Mouse (Mus musculus) brain, adult 2 months (tissue): ENCODE measurements around the gene Dab1.

Source experiments
- DNase-seq: peaks from one replicate; pipeline ENCODE4 v3.0.0; 2011; ENCODE audit warnings: low read depth, low spot score

The Dab1 gene

DNA sequence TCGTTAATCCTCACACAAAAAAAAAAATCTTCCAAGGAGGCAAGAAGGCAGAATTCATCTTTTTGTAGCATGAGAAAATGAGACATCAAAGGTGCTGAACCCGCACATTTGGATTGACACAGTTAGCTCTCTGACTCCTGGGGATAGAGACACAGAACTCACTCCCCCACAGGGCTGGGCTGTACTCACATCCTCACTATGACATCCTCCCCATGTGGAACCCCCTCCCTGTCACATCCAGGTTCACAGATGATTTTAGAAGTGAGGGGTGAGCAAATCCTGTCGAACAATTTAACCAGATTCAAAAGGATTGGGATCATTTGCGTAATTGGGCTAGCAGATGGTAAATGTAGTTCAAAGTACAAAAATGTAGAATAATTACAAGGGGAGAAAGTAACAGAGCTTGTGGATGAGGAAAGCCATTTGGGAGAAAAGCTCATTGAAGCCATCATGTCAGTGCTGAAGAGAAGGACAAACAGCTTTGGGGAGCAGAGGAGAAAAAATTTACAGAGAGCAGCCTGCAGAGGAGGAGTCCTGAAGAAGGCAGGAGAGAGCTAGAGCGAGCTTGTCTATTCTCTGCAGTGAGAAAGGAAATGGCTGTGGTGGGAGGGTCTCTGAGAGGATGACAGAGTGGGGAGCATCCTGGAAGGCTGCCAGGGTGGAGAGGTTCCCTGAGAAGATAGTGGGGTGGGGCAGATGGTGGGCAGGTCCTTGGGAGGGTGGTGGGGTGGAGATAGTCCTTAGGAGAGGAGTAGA lies 890.2 kb downstream of the Dab1 start:
- peak; percentile 56 for DNase-seq

DNA sequence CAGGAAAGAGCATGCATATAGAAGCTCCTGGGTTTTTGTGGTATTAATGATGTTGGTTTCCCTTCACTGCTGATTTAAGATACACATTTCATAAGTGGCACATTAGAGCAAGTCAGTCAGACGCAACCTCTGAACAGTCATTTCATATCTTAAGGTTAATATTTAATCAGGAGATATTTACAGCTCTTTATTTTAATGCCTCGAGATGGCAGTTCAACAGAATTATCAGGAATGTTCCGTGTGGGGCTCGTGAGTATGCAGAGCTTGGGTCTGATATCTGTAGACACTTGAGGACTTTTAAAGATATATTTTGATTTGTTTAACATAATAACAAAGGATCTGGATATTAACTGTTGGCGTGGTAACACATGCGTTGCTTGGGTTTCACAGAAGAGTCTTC lies 892.7 kb downstream of the Dab1 start:
- DNase-seq, result no peak

DNA sequence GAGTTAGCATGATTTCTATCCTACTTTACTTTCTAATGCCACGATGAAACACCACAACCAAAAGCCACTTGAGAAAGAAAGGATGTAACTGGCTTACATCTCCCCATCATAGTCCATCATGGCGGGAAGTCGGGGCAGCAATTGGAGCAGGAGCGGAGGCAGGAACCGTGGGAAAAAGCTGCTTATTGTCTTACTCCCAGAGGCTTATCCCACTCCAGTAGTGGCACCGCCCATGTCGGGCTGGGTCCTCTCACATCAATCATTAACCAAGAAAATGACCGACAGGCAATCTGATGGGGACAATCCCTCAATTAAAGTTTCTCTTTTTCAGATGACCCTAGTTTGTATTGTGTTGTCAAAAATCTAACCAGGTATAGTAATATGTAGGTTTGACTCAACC lies 893.4 kb downstream of the Dab1 start:
- no peak for DNase-seq

DNA sequence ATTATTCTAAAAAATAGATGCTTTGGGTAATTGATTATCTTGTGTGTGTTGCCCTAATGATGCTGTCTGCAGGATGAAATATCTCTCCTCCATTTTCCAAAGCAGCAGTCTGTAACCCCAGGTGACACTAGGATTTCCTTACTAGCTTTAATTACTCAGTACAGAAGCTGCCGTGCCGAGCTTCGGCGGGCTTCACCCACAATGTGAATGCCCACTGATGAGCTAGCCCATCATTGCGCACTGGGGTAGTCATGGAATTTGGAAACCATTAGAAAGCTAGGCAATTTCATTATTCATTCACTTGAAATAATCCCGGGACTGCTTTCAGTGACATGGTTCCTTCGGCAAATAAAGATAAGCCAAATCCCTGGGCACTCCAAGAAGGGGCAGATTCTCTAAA lies 894.5 kb downstream of the Dab1 start:
- DNase-seq, result no peak

DNA sequence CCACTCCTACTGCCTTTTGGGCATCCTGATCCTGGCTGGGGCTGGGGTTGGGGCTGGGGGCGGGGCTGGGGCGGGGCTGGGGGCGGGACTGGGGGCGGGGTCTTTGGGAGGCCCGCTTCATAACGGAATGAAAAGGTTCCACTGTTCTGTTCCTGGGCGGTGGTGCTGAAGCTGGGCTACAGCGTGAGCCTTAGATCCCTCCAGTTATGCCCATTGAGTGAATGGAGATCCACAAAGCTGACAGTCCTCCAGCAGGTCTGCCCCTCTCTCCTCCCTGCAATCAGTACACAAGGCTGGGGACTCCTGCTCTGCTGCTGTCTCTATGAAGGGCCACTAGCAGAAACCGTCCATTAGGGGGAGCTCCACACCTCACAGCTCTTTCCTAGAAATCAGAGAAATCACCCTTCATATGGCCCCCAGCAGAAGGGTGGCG lies 895.4 kb downstream of the Dab1 start:
- peak; percentile 86 for DNase-seq

DNA sequence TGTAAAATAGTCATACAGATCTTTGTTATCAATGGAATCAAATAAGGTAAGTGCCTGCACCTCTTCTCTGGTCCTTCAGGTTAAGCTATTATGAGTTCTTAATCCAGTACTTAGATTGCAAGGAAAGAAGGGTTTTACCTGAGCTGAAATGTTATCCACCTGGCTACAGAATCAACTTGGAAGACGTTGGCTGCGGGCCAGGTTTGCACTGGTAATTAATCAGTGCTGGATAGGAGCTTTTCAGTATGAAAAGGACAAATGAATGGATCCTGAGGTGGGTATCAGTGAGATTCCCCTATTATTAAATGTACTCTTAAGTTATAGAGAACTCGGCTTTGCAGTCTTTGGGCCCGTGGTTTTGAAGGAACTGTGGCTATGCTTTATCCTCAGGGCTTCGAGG lies 896.5 kb downstream of the Dab1 start:
- no peak for DNase-seq

DNA sequence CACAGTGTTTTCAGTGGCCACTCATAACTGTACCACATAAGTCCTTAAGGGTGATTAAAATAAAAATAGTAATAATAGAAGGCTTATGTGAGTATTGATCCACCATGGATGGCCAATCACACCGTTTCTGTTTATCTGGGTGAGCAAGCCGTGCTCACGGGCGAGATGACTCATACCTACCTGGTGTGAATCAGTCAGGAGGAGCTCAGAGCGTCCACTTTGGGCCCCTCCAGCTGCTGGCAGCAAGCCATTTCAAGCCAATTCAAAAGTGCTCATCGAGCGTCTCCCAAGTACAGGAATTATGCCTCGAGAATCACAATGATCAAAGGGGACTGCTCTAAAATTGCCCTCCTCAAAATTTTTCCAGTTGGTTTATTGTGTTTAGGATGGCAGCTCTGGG lies 903.2 kb downstream of the Dab1 start:
- DNase-seq, result peak; percentile 47

DNA sequence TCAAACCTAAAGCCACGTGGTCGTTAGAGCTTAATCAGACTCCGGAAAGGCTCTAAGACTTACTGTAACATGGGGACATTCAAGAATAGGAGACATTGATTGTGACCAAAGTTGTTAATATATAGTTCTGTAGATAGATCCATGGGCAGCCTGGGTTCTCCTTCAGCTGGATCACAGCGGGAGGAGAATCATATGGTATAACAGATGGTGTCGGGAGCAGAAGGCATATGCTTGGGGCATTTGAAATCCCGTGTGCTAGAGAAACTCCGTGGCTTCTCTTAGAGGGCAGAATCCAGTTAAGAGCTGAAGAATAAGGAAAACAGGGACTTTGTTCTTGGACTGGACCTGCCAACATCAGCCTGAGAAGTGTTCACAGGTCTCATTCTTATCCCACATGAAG lies 904.6 kb downstream of the Dab1 start:
- DNase-seq, result peak; percentile 90

DNA sequence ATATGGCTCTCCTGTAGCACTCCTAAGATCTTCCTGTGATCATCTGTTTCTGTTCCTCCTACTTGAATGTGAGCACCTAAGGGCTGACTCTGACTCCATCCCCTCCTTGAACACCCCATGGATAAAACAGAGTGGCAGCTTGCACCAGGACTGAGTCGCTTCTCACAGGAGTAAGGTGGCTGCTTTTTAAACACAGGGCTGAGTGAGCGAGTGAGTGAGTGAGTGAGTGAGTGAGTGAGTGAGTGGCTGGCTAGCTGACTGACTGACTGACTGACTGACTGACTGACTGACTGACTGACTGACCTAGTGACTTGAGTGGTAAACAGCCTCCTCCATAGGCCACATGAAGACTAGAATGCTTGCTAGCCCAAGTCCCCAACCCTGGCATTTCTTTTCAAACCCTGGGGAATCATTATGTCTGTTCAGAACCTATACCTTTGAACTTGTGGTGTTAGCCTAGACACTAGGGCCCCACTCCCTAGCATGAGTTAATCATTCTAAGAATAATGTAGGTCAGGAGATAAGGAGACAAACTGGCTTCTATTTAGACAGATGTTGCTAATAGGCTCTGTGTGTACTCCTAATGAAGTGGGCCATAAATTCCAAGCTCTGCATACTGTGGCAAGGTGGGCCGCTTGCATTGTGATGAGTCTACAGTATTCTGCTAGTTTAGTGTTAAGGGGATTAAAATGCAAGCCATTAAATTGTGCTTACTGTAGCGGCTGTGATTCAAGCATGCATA lies 910.9 kb downstream of the Dab1 start:
- no peak for DNase-seq

DNA sequence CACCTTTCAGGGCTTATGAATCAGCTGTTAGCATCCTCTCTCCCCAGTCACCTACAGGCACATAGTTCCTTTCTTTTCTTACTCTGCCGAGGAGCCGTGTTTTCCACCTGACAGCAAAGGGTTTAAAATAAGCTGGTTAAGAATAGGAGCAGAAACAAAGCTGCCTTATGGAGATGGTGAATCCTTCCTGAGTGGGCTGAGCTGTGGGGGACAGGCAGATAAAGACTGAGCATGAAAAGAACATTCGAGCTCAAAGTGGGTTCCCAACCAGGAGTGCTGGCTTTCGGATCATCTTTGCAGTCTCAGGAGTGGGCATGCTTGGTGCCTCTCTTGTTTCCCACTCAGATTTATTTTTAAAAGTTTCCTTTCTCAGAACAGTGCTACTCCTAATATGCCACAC lies 913.7 kb downstream of the Dab1 start:
- peak; percentile 91 for DNase-seq

DNA sequence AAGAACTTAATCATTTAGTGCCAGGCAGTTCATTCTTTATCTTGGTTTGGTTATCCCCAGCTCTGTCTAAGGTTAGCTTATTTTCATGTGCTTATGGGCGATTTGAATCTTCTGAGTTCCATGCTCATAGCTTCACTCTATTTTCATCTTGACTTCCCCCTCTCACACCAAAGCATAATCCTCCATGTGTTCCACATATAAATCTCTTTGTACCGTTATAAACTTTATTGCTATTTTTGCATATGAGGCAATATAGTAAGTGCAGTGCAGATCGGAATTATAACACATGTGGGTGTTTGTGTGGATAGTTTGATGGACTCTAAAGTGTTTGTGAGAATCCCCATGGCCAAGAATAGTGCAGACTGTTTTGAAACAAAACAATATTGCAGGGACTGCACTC lies 919.3 kb downstream of the Dab1 start:
- DNase-seq, result peak; percentile 38

DNA sequence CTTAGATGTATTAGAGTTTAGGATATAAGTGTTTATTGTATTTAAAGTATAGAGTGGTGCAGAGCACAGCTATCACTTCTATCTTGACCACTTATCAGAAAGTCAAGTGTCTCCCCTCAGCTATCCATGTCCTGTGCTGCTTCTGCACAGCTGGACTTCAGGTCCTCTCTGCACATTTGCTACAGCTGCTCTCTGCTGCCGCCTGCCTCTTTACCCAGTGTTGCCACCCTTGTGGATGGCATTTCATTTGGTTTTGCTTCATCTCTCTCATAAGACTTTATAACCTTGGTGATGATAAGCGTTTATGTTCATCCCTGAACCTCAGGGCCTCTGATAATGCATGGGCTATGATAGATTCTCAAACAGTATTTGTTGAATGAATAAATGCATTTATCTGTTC lies 919.9 kb downstream of the Dab1 start:
- DNase-seq, result no peak

DNA sequence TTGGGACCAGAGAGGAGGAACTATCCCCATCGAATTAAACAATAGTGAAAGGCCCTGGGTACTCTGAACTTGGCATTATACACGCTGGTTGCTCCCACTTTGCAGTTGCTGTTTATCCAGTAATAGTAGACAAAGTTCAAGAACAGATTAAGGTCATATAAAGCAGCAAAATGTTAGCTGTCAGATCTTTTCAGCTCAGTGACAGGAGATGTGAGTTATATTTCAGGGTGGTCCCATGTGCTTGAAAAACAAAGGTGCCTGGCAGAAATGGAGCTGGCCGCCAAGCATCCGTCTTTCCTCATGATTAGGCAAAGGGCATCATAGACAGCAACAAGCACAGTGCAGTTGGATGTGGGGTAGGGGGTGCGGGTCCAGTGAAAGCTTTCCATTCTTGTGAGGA lies 927.9 kb downstream of the Dab1 start:
- DNase-seq, result no peak

DNA sequence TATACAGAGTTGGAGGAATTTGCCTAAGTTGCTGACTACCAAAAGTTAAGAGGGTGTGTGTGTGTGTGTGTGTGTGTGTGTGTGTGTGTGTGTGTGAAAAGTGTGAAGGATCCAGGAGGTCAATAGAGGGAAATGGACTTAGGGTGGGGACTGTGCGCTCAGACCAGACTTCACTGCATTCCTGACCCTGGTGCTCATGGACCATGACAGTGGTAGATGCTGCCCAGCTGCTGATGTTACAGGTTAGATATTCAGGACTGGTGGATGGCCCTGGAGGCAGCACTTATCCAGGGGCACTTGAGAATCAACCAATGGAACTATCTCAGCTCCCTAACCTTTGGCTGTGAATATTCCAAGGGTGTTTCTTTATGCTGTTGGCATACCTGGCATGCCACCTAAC lies 929.1 kb downstream of the Dab1 start:
- no peak for DNase-seq

DNA sequence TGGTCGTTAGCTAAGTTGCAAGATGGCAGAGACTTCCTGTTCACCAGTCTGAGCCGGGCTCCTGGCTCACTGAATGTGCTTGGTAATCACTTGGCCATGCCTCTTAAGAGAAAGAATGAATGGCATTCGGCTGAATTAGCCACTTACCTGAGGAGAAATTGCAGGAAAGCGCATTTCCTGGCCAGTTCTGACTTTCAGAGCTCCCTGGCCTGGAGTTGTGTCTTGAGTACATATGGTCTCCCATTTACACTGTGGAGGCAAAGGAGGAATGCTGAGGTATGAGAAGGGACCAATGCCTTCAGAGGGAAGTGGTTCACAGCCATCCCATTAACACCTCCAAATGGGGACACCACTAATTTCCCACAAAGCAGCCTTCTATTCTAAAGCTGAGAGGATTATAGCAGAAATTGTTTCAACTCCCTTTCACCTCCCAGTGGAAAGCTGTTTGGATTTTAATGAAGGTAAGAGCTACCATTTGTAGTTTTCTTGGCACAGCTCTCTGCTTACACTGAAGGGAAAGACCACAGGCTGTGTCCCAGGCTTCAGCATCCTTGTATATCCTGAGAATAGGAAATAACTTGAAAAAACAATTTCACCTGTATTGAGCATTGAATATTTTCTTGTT lies 931.5 kb downstream of the Dab1 start:
- DNase-seq, result no peak

DNA sequence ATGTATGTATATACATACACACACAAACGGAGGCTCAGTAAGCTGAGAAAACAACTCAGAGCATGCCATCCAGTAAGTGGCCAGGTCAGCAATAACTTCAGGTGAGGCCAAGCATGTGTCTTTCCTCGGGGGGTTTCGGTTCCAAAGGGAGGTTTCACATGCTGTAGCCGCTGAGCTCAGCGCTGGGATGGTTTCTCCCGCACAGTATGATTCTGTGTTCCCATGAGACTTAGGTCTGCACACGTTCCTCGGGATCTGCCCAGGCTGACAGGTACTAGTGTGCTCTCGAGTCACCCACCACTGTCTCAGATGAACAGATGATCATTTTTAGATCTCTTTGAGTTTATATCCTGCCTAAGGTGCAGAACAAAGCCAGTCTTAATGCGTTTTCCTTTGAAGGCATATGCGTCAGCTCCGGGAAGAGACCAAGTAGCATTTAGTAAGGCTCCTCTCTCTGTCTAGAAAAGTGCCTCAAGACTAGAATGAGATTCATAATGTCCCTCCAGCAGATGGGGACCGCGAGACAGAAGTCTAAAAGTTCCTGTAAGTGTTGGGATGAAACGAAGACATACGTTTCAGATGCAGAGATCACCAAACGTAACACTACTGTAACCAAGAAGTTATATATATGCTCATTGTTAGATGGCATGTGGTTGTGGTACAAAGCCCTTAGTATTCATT lies 932.4 kb downstream of the Dab1 start:
- DNase-seq, result peak; percentile 45

DNA sequence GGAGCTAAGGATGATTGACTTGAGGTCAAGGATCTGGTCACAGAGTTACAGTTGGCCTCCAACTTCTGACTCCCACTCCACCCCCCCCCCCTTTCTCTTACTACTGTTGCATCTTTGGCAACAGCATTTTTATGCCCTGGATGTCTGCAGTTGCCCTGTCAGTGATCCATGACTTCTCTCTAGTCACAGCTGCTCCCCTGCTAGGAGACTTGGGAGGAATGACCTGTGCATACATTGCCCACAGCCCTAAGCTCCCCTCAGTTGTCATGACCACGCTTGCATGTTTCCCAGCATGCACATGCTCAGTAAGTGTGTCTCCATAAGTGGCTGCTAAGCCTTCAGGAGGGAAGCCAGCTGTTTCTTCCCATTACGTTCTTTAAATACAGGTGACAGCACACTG lies 936.2 kb downstream of the Dab1 start:
- no peak for DNase-seq

DNA sequence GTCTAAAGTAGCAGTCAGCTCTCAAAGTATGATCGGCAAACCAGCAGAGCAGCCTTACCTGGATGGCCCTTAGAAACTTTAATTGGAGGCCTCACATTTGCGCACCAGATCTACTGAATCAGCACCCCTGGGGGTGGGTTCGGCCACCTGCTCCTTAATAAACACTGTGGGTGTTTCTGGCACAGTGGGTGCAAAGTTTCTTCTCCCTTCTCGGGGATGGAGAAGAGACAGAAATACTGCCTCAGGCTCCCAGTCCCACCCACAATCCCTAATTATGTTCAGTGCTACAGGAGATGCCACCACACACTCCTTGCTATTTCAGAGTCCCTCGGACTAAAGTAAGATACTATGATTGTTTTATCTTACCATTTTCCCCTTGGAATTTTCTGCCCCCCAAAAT lies 944.4 kb downstream of the Dab1 start:
- peak; percentile 73 for DNase-seq

DNA sequence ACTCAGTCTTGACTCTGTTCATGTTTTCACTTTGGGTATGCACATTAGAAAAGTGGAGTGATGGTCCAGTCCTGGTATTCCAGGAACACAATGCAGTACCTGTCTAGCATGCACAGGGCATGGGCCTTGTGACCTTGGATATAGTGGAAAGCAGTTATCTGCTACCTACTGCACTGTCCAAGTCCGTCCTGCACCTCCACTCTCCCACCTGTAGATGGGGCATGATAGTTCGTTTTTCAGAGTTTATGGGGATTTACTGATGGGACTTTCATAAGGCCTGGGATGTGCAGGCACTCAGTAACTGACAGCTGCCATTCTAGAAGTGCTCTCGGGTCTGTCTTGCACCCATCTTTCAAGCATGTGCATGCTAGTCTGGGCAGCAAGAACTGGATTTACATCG lies 951.4 kb downstream of the Dab1 start:
- no peak for DNase-seq

DNA sequence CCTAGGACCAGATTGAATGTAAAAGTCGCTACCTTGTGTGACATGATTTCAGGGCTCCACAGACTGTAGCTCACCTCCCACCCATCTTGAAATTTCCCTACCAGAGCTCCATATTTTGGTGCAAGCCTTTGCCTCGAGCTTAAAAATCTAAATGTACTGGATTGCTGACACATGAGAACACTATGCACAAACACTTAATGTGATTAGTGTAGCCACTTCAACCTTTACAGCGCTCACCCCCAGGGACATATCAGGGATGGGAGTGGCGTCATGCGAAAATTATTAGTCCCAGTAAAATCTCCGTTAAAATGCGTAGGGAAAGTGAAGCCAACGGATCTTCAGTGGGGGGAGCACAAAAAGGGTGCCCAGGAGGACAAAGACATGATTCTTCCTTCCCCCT lies 953.3 kb downstream of the Dab1 start:
- no peak for DNase-seq

DNA sequence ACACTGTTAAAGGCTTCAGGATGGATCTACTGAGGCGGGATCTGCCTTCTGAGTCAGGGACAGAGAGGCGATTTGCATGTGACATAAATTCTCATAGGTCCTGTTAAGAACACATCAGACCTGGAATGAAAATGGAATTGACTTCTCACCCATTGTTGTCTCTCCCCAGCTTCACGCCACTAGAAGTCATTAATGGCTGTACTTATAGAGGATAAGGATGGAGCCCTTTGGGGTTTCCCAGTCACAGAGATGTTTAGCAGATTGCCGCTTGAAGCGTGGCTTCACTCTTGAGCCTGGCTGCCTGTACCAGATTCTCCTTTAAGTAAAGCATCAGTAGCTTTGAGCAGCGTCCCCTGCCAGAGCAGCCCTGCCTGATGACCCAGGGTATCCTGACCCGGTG lies 954.3 kb downstream of the Dab1 start:
- DNase-seq, result no peak

DNA sequence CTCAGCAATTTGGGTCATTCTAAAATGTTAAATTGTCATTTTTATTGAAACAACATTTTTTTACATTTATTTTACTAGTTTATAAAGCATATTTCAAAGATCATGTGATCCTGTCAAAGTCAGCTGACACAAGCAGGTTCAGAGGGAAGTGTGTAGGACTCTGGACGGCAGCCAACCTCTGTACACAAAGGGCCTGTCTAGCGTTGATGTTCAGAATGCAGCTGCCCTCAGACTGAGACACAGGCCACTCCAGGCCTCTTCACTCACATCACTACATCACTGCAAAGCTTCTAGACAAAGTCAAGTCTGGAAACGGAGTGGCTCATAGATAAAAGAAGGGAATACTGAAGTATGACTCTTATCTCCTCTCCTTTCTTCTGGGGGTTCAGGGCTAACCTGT lies 959.2 kb downstream of the Dab1 start:
- DNase-seq, result peak; percentile 72
